Mouse (Mus musculus) neural tube, embryonic 12.5 days (tissue): ENCODE measurements around the gene Il11ra1. TPM values are rescaled to one million over a fixed set of nuclear protein-coding genes. Genes with fewer than 3 reads are reported as not detected.
"Not testable (repeated sequence)": the region's sequence is repeated elsewhere in the genome, so short reads cannot be mapped to it uniquely, and the experiment has no call there.

Source experiments
- ATAC-seq: fragments of 200-750 bp; cut with Nextera tagmentation; 2 replicates; pipeline ENCODE4 v1.8.0; 2017; ENCODE audit warnings: low read depth, mild to moderate bottlenecking, moderate TSS enrichment, moderate library complexity; ENCODE audit not compliant: low FRiP score
- H3K27ac ChIP-seq: fragments of 300-500 bp; sonication (generic); 2 replicates; pipeline ENCODE4 v1.5.1; 2016
- H3K27me3 ChIP-seq: fragments of 300-500 bp; sonication (generic); replicated peaks from 2 replicates; pipeline ENCODE4 v1.6.1; 2016; ENCODE audit warnings: mild to moderate bottlenecking
- H3K36me3 ChIP-seq: fragments of 300-500 bp; sonication (generic); 2 replicates; pipeline ENCODE4 v1.6.1; 2016; ENCODE audit warnings: mild to moderate bottlenecking
- H3K4me1 ChIP-seq: fragments of 300-500 bp; sonication (generic); 2 replicates; pipeline ENCODE4 v1.6.1; 2016
- H3K4me2 ChIP-seq: fragments of 300-500 bp; sonication (generic); replicated peaks from 2 replicates; pipeline ENCODE4 v1.6.1; 2016; ENCODE audit warnings: mild to moderate bottlenecking
- H3K4me3 ChIP-seq: fragments of 300-500 bp; sonication (generic); 2 replicates; pipeline ENCODE4 v1.5.1; 2016
- H3K9ac ChIP-seq: fragments of 300-500 bp; sonication (generic); 2 replicates; pipeline ENCODE4 v1.6.1; 2016; ENCODE audit warnings: mild to moderate bottlenecking
- H3K9me3 ChIP-seq: fragments of 300-500 bp; sonication (generic); 2 replicates; pipeline ENCODE4 v1.6.1; 2016; ENCODE audit warnings: mild to moderate bottlenecking
- WGBS: fragments of 180-500 bp; shearing (Covaris S2); methylation state at CpG from one replicate; pipeline ENCODE4 v1.1.7; 2016; 5-methylcytosine and 5-hydroxymethylcytosine counted together
- polyA plus RNA-seq: library from polyadenylated mRNA; unstranded; fragments of >200 nt; fragmentation: Nextera tagmentation; extraction: Ambion mirVana; gene quantifications from 2 replicates; pipeline ENCODE4 v1.2.1, GENCODE M21; 2016

Gene Il11ra1
- polyA plus RNA-seq, 1 experiment from 2014 or later: 73.3 TPM

GRCm38 (mm10) chr4:41698421-41699016, 1.3 kb upstream of the Il11ra1 start:
- not testable (repeated sequence) for ATAC-seq

GRCm38 (mm10) chr4:41700224-41700623, 435 bp downstream of the Il11ra1 start:
- not testable (repeated sequence) for H3K27me3 ChIP-seq, H3K36me3 ChIP-seq, H3K4me1 ChIP-seq, H3K4me3 ChIP-seq, H3K4me2 ChIP-seq, H3K9me3 ChIP-seq, ATAC-seq, H3K27ac ChIP-seq, H3K9ac ChIP-seq
- 61% methylated on average over 7 of the region's 8 CpGs for WGBS

More at GRCm38 (mm10) chr4:41698421-41699016, 1.3 kb upstream of the Il11ra1 start:
- H3K4me1 ChIP-seq, H3K27me3 ChIP-seq, H3K4me3 ChIP-seq, H3K9ac ChIP-seq, H3K27ac ChIP-seq, H3K36me3 ChIP-seq, H3K9me3 ChIP-seq: not testable (repeated sequence)
- 6% methylated on average over 21 of the region's 32 CpGs for WGBS
- H3K4me2 ChIP-seq: peak overlapping the region; percentile 41

DNA sequence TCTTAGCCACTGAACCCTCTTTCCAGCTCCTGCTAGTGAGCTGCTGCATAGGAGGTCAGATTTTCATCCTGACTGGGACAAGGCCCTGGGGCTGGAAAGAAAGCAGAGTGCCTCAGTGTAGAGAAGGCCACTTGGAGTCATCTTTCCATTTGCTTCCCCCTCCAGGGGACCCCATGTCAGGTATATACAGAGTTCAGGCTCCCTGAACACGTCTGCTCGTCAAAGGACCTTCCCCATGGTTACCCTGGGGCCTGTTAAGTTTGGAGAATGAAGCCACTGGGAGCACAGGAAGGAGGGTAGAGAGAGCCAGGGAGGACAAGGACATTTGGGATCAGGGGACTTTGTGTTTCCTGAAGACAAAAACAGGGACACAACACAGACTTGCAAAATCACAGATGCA, 2.4 kb downstream of the Il11ra1 start:
- not testable (repeated sequence) for H3K4me2 ChIP-seq, H3K36me3 ChIP-seq, H3K27me3 ChIP-seq, H3K9ac ChIP-seq, H3K4me3 ChIP-seq, H3K9me3 ChIP-seq, H3K27ac ChIP-seq, ATAC-seq
- WGBS: 64% methylated on average over 2 of the region's 2 CpGs
- peaks cover 14% of the 10 kb centered on the region for H3K4me1 ChIP-seq

- Histone ChIP-seq H3K9me3 (no peaks in the 10 kb centered on the region), H3K4me1 (peaks cover 24% of the 10 kb centered on the region), H3K4me3 (no peak overlapping the region), H3K4me2 (no peak overlapping the region), H3K36me3 (no peaks in the 10 kb centered on the region), H3K9ac (no peak overlapping the region), H3K27me3 (0 out of 2 replicates have a peak, but pooled peaks cover 8% of the 10 kb centered on the region), H3K27ac (no peak overlapping the region)
- 5% methylated on average over 5 of the region's 5 CpGs for WGBS
- no peak for ATAC-seq
Measured at GRCm38 (mm10) chr4:41704651-41705050, 4.9 kb downstream of the Il11ra1 start.

GRCm38 (mm10) chr4:41705922-41706754, 6.3 kb downstream of the Il11ra1 start:
- peaks cover 24% of the 10 kb centered on the region for H3K4me1 ChIP-seq
- no peaks in the 10 kb centered on the region for H3K9me3 ChIP-seq
- no peak overlapping the region for H3K4me3 ChIP-seq
- no peak; the same call in 1 of the 2 replicates for ATAC-seq
- 0 out of 2 replicates have a peak, but pooled peaks cover 2% of the 10 kb centered on the region for H3K36me3 ChIP-seq
- 0 out of 2 replicates have a peak, but pooled peaks cover 8% of the 10 kb centered on the region for H3K27me3 ChIP-seq
- 70% methylated on average over 19 of the region's 19 CpGs for WGBS
- no peak overlapping the region for H3K9ac ChIP-seq
- H3K27ac ChIP-seq: no peak overlapping the region
- peak overlapping the region; percentile 47; the same call in 1 of the 2 replicates for H3K4me2 ChIP-seq

- WGBS: under 1% methylated on average over 13 of the region's 13 CpGs
- peaks cover 7% of the 10 kb centered on the region; the same call in 1 of the 2 replicates for H3K36me3 ChIP-seq
- H3K9me3 ChIP-seq: no peaks in the 10 kb centered on the region
- no peak overlapping the region for H3K27ac ChIP-seq
- no peak overlapping the region for H3K4me3 ChIP-seq
- peak overlapping the region; percentile 47 for H3K4me2 ChIP-seq
- H3K9ac ChIP-seq: no peak overlapping the region
- 0 out of 2 replicates have a peak, but pooled peaks cover 8% of the 10 kb centered on the region for H3K27me3 ChIP-seq
- peak; percentile 77 for ATAC-seq
- peaks cover 30% of the 10 kb centered on the region for H3K4me1 ChIP-seq
Measured at GRCm38 (mm10) chr4:41707011-41707535, 7.3 kb downstream of the Il11ra1 start.

DNA sequence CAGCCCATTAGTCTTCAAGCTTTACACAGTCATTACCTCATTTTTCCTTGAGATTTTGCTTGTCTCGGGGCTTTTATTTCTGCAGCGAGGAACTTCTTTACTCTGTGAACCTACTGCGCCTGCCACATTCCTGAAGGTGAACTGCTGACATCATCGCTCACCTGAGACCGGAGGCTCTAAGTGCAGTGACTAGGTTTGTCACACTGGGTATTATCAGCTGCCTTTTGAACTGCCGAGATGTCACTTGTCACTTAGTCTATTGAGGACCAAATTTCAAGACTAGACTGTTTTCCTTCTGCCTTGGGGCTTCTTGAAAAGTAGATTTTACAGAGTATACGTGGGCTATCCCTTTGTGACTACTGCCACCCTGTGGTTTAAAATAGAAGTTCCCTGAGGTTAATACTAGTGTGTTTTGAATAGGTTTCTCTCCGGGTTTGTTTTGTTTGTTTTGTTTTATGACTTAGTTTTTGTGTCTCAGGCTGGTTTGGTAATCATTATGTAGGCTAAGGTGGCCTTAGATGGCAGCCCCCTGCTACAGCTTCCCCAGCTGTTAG, 8.5 kb downstream of the Il11ra1 start:
- H3K27ac ChIP-seq: no peak overlapping the region
- H3K4me3 ChIP-seq: no peak overlapping the region
- H3K9ac ChIP-seq: no peak overlapping the region
- peaks cover 11% of the 10 kb centered on the region; the same call in 1 of the 2 replicates for H3K36me3 ChIP-seq
- 0 out of 2 replicates have a peak, but pooled peaks cover 8% of the 10 kb centered on the region for H3K27me3 ChIP-seq
- no peak for ATAC-seq
- H3K4me1 ChIP-seq: peaks cover 40% of the 10 kb centered on the region
- 44% methylated on average over 8 of the region's 8 CpGs for WGBS
- no peaks in the 10 kb centered on the region for H3K9me3 ChIP-seq
- no peak overlapping the region for H3K4me2 ChIP-seq

DNA sequence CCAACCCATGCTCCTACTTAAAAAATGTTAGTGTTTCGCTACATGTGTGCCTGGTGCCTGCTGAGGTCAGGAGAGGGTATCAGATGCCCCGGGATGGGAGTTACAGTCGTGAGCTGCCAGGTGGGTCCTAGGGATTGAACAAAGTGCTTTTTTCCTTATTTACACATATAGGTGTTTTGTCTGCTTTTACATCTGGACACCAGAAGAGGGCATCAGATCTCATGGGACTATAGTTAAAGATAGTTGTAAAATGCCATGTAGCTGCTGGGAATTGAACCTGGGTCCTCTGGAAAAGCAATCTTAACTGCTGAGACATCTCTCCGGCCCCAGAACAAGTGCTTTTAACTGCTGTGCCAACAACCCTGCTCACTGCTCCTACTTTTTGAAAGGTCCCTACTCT, 10.4 kb downstream of the Il11ra1 start:
- Histone ChIP-seq H3K4me1 (peaks cover 44% of the 10 kb centered on the region), H3K9me3 (no peaks in the 10 kb centered on the region), H3K27me3 (0 out of 2 replicates have a peak, but pooled peaks cover 7% of the 10 kb centered on the region), H3K4me3 (no peak overlapping the region), H3K36me3 (peaks cover 11% of the 10 kb centered on the region; the same call in 1 of the 2 replicates), H3K27ac (no peak overlapping the region), H3K9ac (no peak overlapping the region), H3K4me2 (no peak overlapping the region)
- ATAC-seq: no peak
- WGBS: 61% methylated on average over 4 of the region's 4 CpGs

DNA sequence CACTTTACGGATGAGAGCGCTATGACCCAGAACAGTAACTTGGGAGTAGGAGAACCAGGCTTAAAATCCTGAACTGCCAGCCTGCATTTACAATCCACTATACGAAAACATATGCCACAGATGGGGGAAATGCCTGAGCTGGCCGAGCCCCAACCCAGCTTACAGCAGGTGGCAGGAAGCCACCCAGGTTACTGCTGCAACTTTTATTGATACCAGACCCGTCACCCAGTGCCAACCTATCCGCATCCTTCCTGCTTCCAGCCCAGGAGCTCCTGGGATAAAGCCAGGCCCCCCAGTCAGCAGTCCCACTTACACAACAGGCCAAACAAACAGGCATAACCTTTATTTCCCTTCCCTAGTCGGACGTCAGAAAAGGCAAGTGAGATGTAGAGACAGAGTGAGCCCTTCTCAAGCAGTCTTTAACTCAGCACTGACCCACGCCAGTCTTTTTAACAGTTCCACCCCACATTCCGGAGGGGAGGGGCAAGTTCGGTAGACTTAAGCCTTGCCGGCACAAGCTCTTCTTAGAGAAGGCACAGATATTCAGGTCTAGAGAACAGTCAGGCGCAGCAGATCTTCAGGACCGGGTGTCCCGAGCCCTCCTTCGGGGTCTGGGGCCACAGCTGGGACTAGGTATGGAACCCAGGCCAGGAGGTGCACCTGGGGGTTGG, 12.1 kb downstream of the Il11ra1 start:
- Histone ChIP-seq H3K27me3 (no peaks in the 10 kb centered on the region), H3K9ac (peak overlapping the region; percentile 86), H3K4me1 (peaks cover 42% of the 10 kb centered on the region), H3K36me3 (peaks cover 20% of the 10 kb centered on the region), H3K27ac (no peak overlapping the region), H3K4me2 (peak overlapping the region; percentile 93), H3K4me3 (peak overlapping the region; percentile 77), H3K9me3 (no peaks in the 10 kb centered on the region)
- WGBS: 83% methylated on average over 16 of the region's 16 CpGs
- ATAC-seq: no peak

GRCm38 (mm10) chr4:41712421-41713196, 12.8 kb downstream of the Il11ra1 start:
- Histone ChIP-seq H3K4me1 (peaks cover 39% of the 10 kb centered on the region), H3K4me2 (peak overlapping the region; percentile 93), H3K4me3 (peak overlapping the region; percentile 77), H3K9ac (peak overlapping the region; percentile 86), H3K9me3 (no peaks in the 10 kb centered on the region), H3K27me3 (no peaks in the 10 kb centered on the region), H3K27ac (no peak overlapping the region), H3K36me3 (peaks cover 27% of the 10 kb centered on the region)
- WGBS: 56% methylated on average over 31 of the region's 31 CpGs
- ATAC-seq: no peak
